Mouse (Mus musculus): ENCODE measurements around the gene Wdr83. TPM values are rescaled to one million over a fixed set of nuclear protein-coding genes. Genes with fewer than 3 reads are reported as not detected.

Gene Wdr83
- polyA plus RNA-seq, 1 experiment from 2014 or later, result 42.9 TPM

GRCm38 (mm10) chr8:85027516-85027855, 53.6 kb downstream of the Wdr83 start:
- Histone ChIP-seq H3K4me3 (ENCODE audit: low read depth, low read length) (peak overlapping the region; percentile 100), H3K27ac (ENCODE audit: low read depth) (peak overlapping the region; percentile 91), H3K4me1 (ENCODE audit: insufficient read depth) (peaks cover 19% of the 10 kb centered on the region), H3K27me3 (ENCODE audit: insufficient read depth, low read length) (no peaks in the 10 kb centered on the region), H3K9ac (peak overlapping the region; percentile 99), H3K9me3 (ENCODE audit: low read depth, low read length) (no peaks in the 10 kb centered on the region), H3K36me3 (ENCODE audit: insufficient read depth) (peaks cover 49% of the 10 kb centered on the region), H3K4me2 (peak overlapping the region; percentile 70)
- DNase-seq (peak; percentile 39), ATAC-seq (ENCODE audit: insufficient read depth) (no peak)
- no peak for TF ChIP-seq CTCF (IDR thresholded peaks at IDR 0.05; ENCODE audit: low read depth)
- under 1% methylated on average over 13 of the region's 13 CpGs for WGBS

DNA sequence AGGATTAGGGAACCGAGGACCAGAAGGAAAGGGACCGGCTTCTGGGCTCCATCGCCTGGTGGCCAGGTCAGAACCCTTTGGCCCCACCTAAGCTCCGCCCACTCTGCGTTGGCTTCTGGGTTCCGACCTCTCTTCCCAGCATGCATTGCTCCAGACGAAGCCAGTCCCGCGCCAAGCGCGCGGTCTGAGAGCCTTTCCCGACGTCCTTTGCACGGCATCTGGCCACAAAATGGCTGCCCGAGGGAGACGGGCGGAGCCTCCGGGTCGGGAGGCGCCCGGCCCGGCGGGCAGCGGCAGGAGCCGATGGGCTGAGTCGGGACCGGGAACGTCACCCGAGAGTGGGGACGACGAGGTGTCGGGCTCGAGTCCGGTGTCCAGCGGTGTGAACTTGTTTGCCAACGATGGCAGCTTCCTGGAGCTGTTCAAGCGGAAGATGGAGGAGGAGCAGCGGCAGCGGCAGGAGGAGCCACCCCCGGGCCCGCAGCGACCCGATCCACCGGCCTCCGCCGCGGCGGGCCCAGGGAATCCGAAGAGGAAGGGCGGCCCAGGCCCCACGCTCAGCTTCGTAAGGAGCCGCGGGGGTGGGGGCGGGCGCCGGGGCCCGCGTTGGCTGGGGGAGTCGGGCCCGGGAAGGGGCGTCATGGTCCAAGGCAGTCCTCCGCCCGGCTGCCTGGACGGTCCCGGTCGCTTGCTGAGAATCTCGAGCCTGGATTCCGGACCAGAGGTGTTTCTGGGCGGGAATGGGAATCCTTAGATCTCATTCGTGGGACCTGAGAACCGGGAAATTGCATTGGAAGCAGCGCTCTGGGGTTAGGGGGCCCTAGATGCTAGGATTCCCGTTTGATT, 54.2 kb downstream of the Wdr83 start, which contains the start of gene Trir:
TSS of gene Trir (plus strand) at position 154 of the 846 bp plus-strand sequence.
- Histone ChIP-seq H3K4me3 (ENCODE audit: low read depth, low read length) (peak within 1 kb of the TSS; percentile 100), H3K9ac (peak within 1 kb of the TSS; percentile 99), H3K36me3 (ENCODE audit: insufficient read depth) (peaks cover 49% of the 10 kb centered on the region), H3K4me2 (peak within 1 kb of the TSS; percentile 70), H3K27ac (ENCODE audit: low read depth) (peak within 1 kb of the TSS; percentile 91), H3K27me3 (ENCODE audit: insufficient read depth, low read length) (no peaks in the 10 kb centered on the region), H3K9me3 (ENCODE audit: low read depth, low read length) (no peaks in the 10 kb centered on the region), H3K4me1 (ENCODE audit: insufficient read depth) (peaks cover 19% of the 10 kb centered on the region)
- peak; percentile 79 for ATAC-seq (ENCODE audit: insufficient read depth)
- under 1% methylated on average over 70 of the region's 75 CpGs for WGBS
- peak; percentile 99 for DNase-seq
- no peak for TF ChIP-seq CTCF (IDR thresholded peaks at IDR 0.05; ENCODE audit: low read depth)

DNA sequence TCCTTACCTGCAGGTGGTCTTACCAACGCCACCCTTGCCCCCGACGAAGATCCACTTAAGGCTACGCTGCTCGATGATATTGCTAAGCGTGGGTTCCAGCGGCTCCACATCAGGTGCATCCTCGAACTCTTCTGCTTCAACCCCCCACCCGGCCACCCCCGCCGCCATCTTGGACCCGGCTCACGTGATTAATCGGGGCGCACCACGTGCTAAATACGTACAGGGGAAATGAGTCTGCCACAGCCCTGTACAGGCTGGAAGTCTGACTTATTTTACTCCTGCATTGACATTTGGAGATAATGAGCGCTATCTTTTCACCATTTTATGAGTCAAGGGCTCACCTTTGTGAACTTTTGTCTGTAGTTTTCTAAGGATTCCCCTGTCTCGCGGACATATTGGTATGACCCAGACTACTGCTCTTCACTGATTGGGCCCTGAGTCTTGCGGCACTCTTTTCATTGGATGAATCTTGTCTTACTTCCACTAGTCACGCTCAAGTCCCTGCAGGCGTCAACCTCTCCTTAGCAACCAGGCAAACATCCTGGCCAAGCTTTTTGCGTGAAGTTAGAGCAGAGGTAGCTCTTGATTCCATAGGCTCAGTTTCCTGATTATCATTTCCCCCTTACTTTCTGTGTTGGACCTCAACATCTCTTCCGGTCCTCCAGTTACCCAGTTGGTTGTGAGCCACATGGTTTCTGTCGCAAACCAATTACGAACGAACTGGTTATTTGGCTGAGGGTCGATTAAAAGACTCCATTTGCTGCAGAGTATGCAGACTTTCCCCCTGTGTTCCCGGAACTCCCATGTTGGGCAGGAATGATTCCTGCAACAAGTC, 55.8 kb downstream of the Wdr83 start, which contains the start of gene Asna1:
TSS of gene Asna1 (minus strand) at position 184 of the 835 bp plus-strand sequence.
- 5% methylated on average over 30 of the region's 30 CpGs for WGBS
- Histone ChIP-seq H3K27me3 (ENCODE audit: insufficient read depth, low read length) (no peaks in the 10 kb centered on the region), H3K4me2 (peak within 1 kb of the TSS; percentile 70), H3K4me1 (ENCODE audit: insufficient read depth) (peaks cover 19% of the 10 kb centered on the region), H3K9ac (peak within 1 kb of the TSS; percentile 71), H3K27ac (ENCODE audit: low read depth) (peak within 1 kb of the TSS; percentile 91), H3K36me3 (ENCODE audit: insufficient read depth) (peaks cover 51% of the 10 kb centered on the region), H3K9me3 (ENCODE audit: low read depth, low read length) (no peaks in the 10 kb centered on the region), H3K4me3 (ENCODE audit: low read depth, low read length) (peak within 1 kb of the TSS; percentile 87)
- DNase-seq (peak; percentile 94), ATAC-seq (ENCODE audit: insufficient read depth) (peak; percentile 91)
- no peak for TF ChIP-seq CTCF (IDR thresholded peaks at IDR 0.05; ENCODE audit: low read depth)

Small RNA genes lying within 50 kb of the gene (microRNA-seq; reads per million reads assigned to microRNA genes)
- gene Gm23388 (ENCODE audit: borderline number of aligned reads) (not detected), gene Mir7070 (ENCODE audit: borderline number of aligned reads) (not detected)

Other genes starting within 250 kb of the Wdr83 start
- 44.2 and 45.0 TPM in 2 replicates for gene Gadd45gip1, start 249.8 kb downstream of the Wdr83 start, polyA plus RNA-seq (2014; fragmentation: Nextera tagmentation; extraction: Ambion mirVana)
- gene Rad23a, start 240.6 kb downstream of the Wdr83 start, polyA plus RNA-seq (2014; fragmentation: Nextera tagmentation; extraction: Ambion mirVana), result 118 and 123 TPM in 2 replicates
- 886 and 920 TPM in 2 replicates for gene Calr, start 234.4 kb downstream of the Wdr83 start, polyA plus RNA-seq (2014; fragmentation: Nextera tagmentation; extraction: Ambion mirVana)
- gene Farsa, start 224.3 kb downstream of the Wdr83 start, polyA plus RNA-seq (2014; fragmentation: Nextera tagmentation; extraction: Ambion mirVana), result 92.9 and 103 TPM in 2 replicates
- 79.9 and 94.8 TPM in 2 replicates for gene Syce2, start 209.2 kb downstream of the Wdr83 start, polyA plus RNA-seq (2014; fragmentation: Nextera tagmentation; extraction: Ambion mirVana)
- gene Gcdh, start 187.4 kb downstream of the Wdr83 start, polyA plus RNA-seq (2014; fragmentation: Nextera tagmentation; extraction: Ambion mirVana), result 28.1 and 30.4 TPM in 2 replicates
- 1.8 and 1.9 TPM in 2 replicates for gene Klf1, start 179.4 kb downstream of the Wdr83 start, polyA plus RNA-seq (2014; fragmentation: Nextera tagmentation; extraction: Ambion mirVana)
- gene Dnase2a, start 172.7 kb downstream of the Wdr83 start, polyA plus RNA-seq (2014; fragmentation: Nextera tagmentation; extraction: Ambion mirVana), result 12.0 and 15.3 TPM in 2 replicates
- 0.30 and 0.39 TPM in 2 replicates for gene Mast1, start 143.9 kb downstream of the Wdr83 start, polyA plus RNA-seq (2014; fragmentation: Nextera tagmentation; extraction: Ambion mirVana)
- not detected in 2 replicates for gene Rtbdn, start 134.3 kb downstream of the Wdr83 start, polyA plus RNA-seq (2014; fragmentation: Nextera tagmentation; extraction: Ambion mirVana)
- not detected in 2 replicates for gene Gm49661, start 111.9 kb downstream of the Wdr83 start, polyA plus RNA-seq (2014; fragmentation: Nextera tagmentation; extraction: Ambion mirVana)
- gene Prdx2, start 111.7 kb downstream of the Wdr83 start, polyA plus RNA-seq (2014; fragmentation: Nextera tagmentation; extraction: Ambion mirVana), result 819 and 843 TPM in 2 replicates
- gene Rnaseh2a, start 111.5 kb downstream of the Wdr83 start, polyA plus RNA-seq (2014; fragmentation: Nextera tagmentation; extraction: Ambion mirVana), result 117 and 121 TPM in 2 replicates
- 12.8 and 15.4 TPM in 2 replicates for gene Junb, start 102.6 kb downstream of the Wdr83 start, polyA plus RNA-seq (2014; fragmentation: Nextera tagmentation; extraction: Ambion mirVana)
- 15.2 and 18.0 TPM in 2 replicates for gene Hook2, start 90.7 kb downstream of the Wdr83 start, polyA plus RNA-seq (2014; fragmentation: Nextera tagmentation; extraction: Ambion mirVana)
- gene Best2, start 66.8 kb downstream of the Wdr83 start, polyA plus RNA-seq (2014; fragmentation: Nextera tagmentation; extraction: Ambion mirVana), result not detected in 2 replicates
- gene Asna1, start 56.0 kb downstream of the Wdr83 start, polyA plus RNA-seq (2014; fragmentation: Nextera tagmentation; extraction: Ambion mirVana), result 97.2 and 98.0 TPM in 2 replicates
- 153 and 156 TPM in 2 replicates for gene Trir, start 54.5 kb downstream of the Wdr83 start, polyA plus RNA-seq (2014; fragmentation: Nextera tagmentation; extraction: Ambion mirVana)
- 17.9 and 20.2 TPM in 2 replicates for gene Tnpo2, start 44.4 kb downstream of the Wdr83 start, polyA plus RNA-seq (2014; fragmentation: Nextera tagmentation; extraction: Ambion mirVana)
- gene Fbxw9, start 21.3 kb downstream of the Wdr83 start, polyA plus RNA-seq (2014; fragmentation: Nextera tagmentation; extraction: Ambion mirVana), result 23.1 and 23.7 TPM in 2 replicates
- gene Gm5741, start 13.3 kb downstream of the Wdr83 start, polyA plus RNA-seq (2014; fragmentation: Nextera tagmentation; extraction: Ambion mirVana), result 0.72 TPM in 1 of 2 replicates, not detected in the other
- gene Dhps, start 9.5 kb downstream of the Wdr83 start, polyA plus RNA-seq (2014; fragmentation: Nextera tagmentation; extraction: Ambion mirVana), result 60.3 and 61.5 TPM in 2 replicates
- 155 and 158 TPM in 2 replicates for gene Wdr83os, start 566 bp downstream of the Wdr83 start, polyA plus RNA-seq (2014; fragmentation: Nextera tagmentation; extraction: Ambion mirVana)
- 32.7 and 33.9 TPM in 2 replicates for gene Man2b1, start 2.0 kb upstream of the Wdr83 start, polyA plus RNA-seq (2014; fragmentation: Nextera tagmentation; extraction: Ambion mirVana)
- gene Zfp791, start 41.8 kb upstream of the Wdr83 start, polyA plus RNA-seq (2014; fragmentation: Nextera tagmentation; extraction: Ambion mirVana), result 1.7 and 2.3 TPM in 2 replicates
- gene Cks1brt, start 70.6 kb upstream of the Wdr83 start, polyA plus RNA-seq (2014; fragmentation: Nextera tagmentation; extraction: Ambion mirVana), result not detected in 2 replicates
- gene Olfr371, start 144.7 kb upstream of the Wdr83 start, polyA plus RNA-seq (2014; fragmentation: Nextera tagmentation; extraction: Ambion mirVana), result not detected in 2 replicates
- gene Orc6, start 218.3 kb upstream of the Wdr83 start, polyA plus RNA-seq (2014; fragmentation: Nextera tagmentation; extraction: Ambion mirVana), result 130 and 132 TPM in 2 replicates
- gene Vps35, start 218.5 kb upstream of the Wdr83 start, polyA plus RNA-seq (2014; fragmentation: Nextera tagmentation; extraction: Ambion mirVana), result 135 and 137 TPM in 2 replicates

Measured in lung, embryonic 14.5 days (tissue).